In genomic region chr1:184791109-184791508, GRCm38 (mm10) we compare ENCODE assay signal across 9 mouse cellular contexts. TPM values are rescaled to one million over a fixed set of nuclear protein-coding genes. Genes with fewer than 3 reads are reported as not detected.
DNase-seq lines count a peak whose midpoint lies in the region; ATAC-seq and TF ChIP-seq lines count a peak whose summit lies in the region.
"Had no signal": no experiment of that assay in that cellular context is flagged by ENCODE, and none has a peak within 500 bp of the region (broad histone marks: within the 10 kb centered on the region; RNA-seq: fewer than 3 reads in every experiment).

No protein-coding gene starts in this region.

- no peak overlapping the region for H3K4me2 ChIP-seq in midbrain, postnatal 0 days (ENCODE audit: low read depth, low read length, poor library complexity, severe bottlenecking)

- no peaks in the 10 kb centered on the region for H3K36me3 ChIP-seq in midbrain, postnatal 0 days (ENCODE audit: insufficient read depth, low read length)
- no peaks in the 10 kb centered on the region for H3K36me3 ChIP-seq in midbrain, embryonic 10.5 days

- H3K9me3 ChIP-seq in midbrain, postnatal 0 days (ENCODE audit: low read length), result no peaks in the 10 kb centered on the region
- H3K9me3 ChIP-seq in midbrain, embryonic 10.5 days (replicated peaks), result no peaks in the 10 kb centered on the region

- DNase-seq in gastrocnemius, adult 18-20 months (ENCODE audit: low spot score), result peak; percentile 37
- no peak for DNase-seq in gastrocnemius, postnatal 25 days
- peak; percentile 68 for DNase-seq in midbrain, postnatal 0 days (ENCODE audit: low spot score)
- no peak for DNase-seq in midbrain, embryonic 10.5 days (ENCODE audit: low spot score)
- DNase-seq in c-Kit-negative CD71-positive TER-119-positive erythroid progenitor cells, embryonic 14.5 days (ENCODE audit: low read depth, low spot score), result peak; percentile 44
- peak; percentile 82 for DNase-seq in induced T-regulatory cell, adult 2 months (ENCODE audit: low read depth)
- DNase-seq in retina, adult 2 months (ENCODE audit: low read depth, low spot score), result peak; percentile 25
- no peak for DNase-seq in testis, postnatal 14 days (ENCODE audit: low spot score)

- no peaks in the 10 kb centered on the region for H3K27me3 ChIP-seq in midbrain, postnatal 0 days (ENCODE audit: insufficient read depth, low read length)
- no peaks in the 10 kb centered on the region for H3K27me3 ChIP-seq in midbrain, embryonic 10.5 days (ENCODE audit: low read depth, poor library complexity, severe bottlenecking)

- WGBS in midbrain, postnatal 0 days, result 12% methylated on average over 2 of the region's 2 CpGs
- 4% methylated on average over 2 of the region's 2 CpGs for WGBS in midbrain, embryonic 10.5 days

- ATAC-seq in midbrain, postnatal 0 days (ENCODE audit: low FRiP score), result no peak

- H3K4me1 ChIP-seq in midbrain, postnatal 0 days (ENCODE audit: insufficient read depth, low read length), result no peaks in the 10 kb centered on the region
- H3K4me1 ChIP-seq in midbrain, embryonic 10.5 days, result peaks cover 7% of the 10 kb centered on the region

- peak; percentile 88 for TF ChIP-seq CTCF in midbrain, postnatal 0 days (IDR thresholded peaks at IDR 0.05)

- no peak overlapping the region for H3K27ac ChIP-seq in midbrain, postnatal 0 days (ENCODE audit: low read depth, low read length)
- H3K27ac ChIP-seq in midbrain, embryonic 10.5 days (replicated peaks), result no peak overlapping the region

- H3K9ac ChIP-seq in midbrain, postnatal 0 days (replicated peaks; ENCODE audit: low read length, poor library complexity, severe bottlenecking), result no peak overlapping the region

- H3K4me3 ChIP-seq in midbrain, postnatal 0 days (ENCODE audit: low read depth, low read length), result no peak overlapping the region
- H3K4me3 ChIP-seq in midbrain, embryonic 10.5 days, result no peak overlapping the region

RNA-seq across cellular contexts. Expression of gene Marc1, which starts 20.0 kb away (rescaled TPM):
- total RNA-seq in gastrocnemius, adult 18-20 months (2021), result under 1 TPM; 0.18 to 0.24 TPM
- total RNA-seq in gastrocnemius, postnatal 25 days (2021), result under 1 TPM in 1 of 2 experiments, not detected in 1; 0.38 TPM
- total RNA-seq in midbrain, postnatal 0 days (2014; rRNA removed), result 0.55 TPM in 1 of 2 replicates, not detected in the other
- 0.21 and 0.25 TPM in 2 replicates for polyA plus RNA-seq in midbrain, postnatal 0 days (2015; fragmentation: Nextera tagmentation; extraction: Ambion mirVana)
- polyA plus RNA-seq in midbrain, embryonic 10.5 days (2016; fragmentation: Nextera tagmentation; extraction: Ambion mirVana), result 0.11 TPM in 1 of 2 replicates, not detected in the other
- total RNA-seq: hematopoietic stem cell, adult 5-6 weeks had no signal

RNA-seq across cellular contexts. Expression of gene Marc2, which starts 55.1 kb away (rescaled TPM):
- 100 to 1,000 TPM; 116 to 125 TPM for total RNA-seq in gastrocnemius, adult 18-20 months (2021)
- total RNA-seq in gastrocnemius, postnatal 25 days (2021), result 100 to 1,000 TPM; 122 to 125 TPM
- total RNA-seq in midbrain, postnatal 0 days (2014; rRNA removed), result 46.3 and 56.1 TPM in 2 replicates
- 121 and 124 TPM in 2 replicates for polyA plus RNA-seq in midbrain, postnatal 0 days (2015; fragmentation: Nextera tagmentation; extraction: Ambion mirVana)
- polyA plus RNA-seq in midbrain, embryonic 10.5 days (2016; fragmentation: Nextera tagmentation; extraction: Ambion mirVana), result 85.7 and 93.7 TPM in 2 replicates

RNA-seq across cellular contexts. Expression of gene Hlx, which starts 58.7 kb away (rescaled TPM):
- 1 to 10 TPM; 3.2 to 6.8 TPM for total RNA-seq in gastrocnemius, adult 18-20 months (2021)
- total RNA-seq in gastrocnemius, postnatal 25 days (2021), result 10 to 100 TPM in 1 of 2 experiments, 1 to 10 TPM in 1; 5.9 to 10.0 TPM
- total RNA-seq in midbrain, postnatal 0 days (2014; rRNA removed), result 0.71 and 1.5 TPM in 2 replicates
- polyA plus RNA-seq in midbrain, postnatal 0 days (2015; fragmentation: Nextera tagmentation; extraction: Ambion mirVana), result 1.5 and 1.9 TPM in 2 replicates
- 2.5 and 4.8 TPM in 2 replicates for polyA plus RNA-seq in midbrain, embryonic 10.5 days (2016; fragmentation: Nextera tagmentation; extraction: Ambion mirVana)

Comparison
In these comparisons a context has a peak if more than half of its experiments do, and no peak if none do; other contexts are left out.
1. DNase-seq: peak in gastrocnemius, adult 18-20 months (single experiment), midbrain, postnatal 0 days (single experiment), c-Kit-negative CD71-positive TER-119-positive erythroid progenitor cells, embryonic 14.5 days (single experiment), induced T-regulatory cell, adult 2 months (single experiment) and retina, adult 2 months (single experiment); none in gastrocnemius, postnatal 25 days (single experiment), midbrain, embryonic 10.5 days (single experiment) and testis, postnatal 14 days (single experiment).